Comparison of ENCODE assay signal across 8 mouse cellular contexts in the genomic region with DNA sequence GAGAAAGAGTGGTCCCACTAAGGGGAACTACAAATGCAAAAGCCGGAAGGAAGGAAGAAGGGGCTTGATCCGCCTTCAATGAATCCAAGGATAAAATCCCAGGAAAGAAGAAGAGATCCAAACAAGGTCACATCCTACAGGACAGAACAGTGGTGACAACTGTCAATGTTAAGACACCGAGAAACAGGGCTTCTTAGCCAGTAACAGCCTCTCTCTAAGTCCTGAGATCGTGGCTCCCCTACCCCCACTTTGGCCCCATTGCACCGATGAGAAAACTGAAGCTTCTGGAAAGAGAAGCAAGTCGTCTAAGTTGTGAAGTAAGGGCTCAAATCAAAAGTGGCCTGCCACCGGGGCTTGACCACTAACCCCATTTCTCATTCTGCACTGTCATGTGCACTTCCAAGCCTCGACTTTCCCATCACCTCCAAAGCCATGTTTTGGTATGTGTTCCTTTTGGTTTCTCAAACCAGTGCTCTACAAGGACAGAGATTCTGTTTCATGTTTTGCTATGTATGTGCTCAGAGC. TPM values are rescaled to one million over a fixed set of nuclear protein-coding genes. Genes with fewer than 3 reads are reported as not detected.
DNase-seq lines count a peak whose midpoint lies in the region; ATAC-seq and TF ChIP-seq lines count a peak whose summit lies in the region.

No protein-coding gene starts in this region.

- peak overlapping the region; percentile 93; the same call in 1 of the 2 replicates for H3K4me3 ChIP-seq in gastrocnemius, adult 2 months
- no peak overlapping the region for H3K4me3 ChIP-seq in spleen, adult 2 months (ENCODE audit: extremely low read depth, insufficient read depth, insufficient read length)
- no peak overlapping the region for H3K4me3 ChIP-seq in limb, embryonic 12.5 days (replicated peaks)
- H3K4me3 ChIP-seq in neural tube, embryonic 14.5 days (ENCODE audit: low read depth, low read length) = peak overlapping the region; percentile 77; the same call in 1 of the 2 replicates

- no peak for DNase-seq in gastrocnemius, adult 2 months
- DNase-seq in gastrocnemius, adult 18-20 months (ENCODE audit: low spot score) = no peak
- DNase-seq in spleen, adult 2 months (ENCODE audit: low read depth in 1 of 2, low spot score in 2 of 2) = no peak
- no peak for DNase-seq in spleen, postnatal 10 days (ENCODE audit: low spot score in 2 of 2)
- no peak for DNase-seq in cerebellum, adult 8-10 months
- DNase-seq in c-Kit-positive CD71-positive TER-119-positive erythroid progenitor cells, embryonic 14.5 days (ENCODE audit: low spot score) = no peak

- no peak for TF ChIP-seq POLR2A in spleen, adult 2 months (IDR thresholded peaks at IDR 0.05; ENCODE audit: low read depth, low read length)

- WGBS in spleen, adult 2 months = 38% methylated on average over 8 of the region's 8 CpGs
- WGBS in limb, embryonic 12.5 days = 60% methylated on average over 8 of the region's 8 CpGs
- WGBS in neural tube, embryonic 14.5 days = 66% methylated on average over 8 of the region's 8 CpGs

- intact Hi-C loops in gastrocnemius, adult 2 months (cut with DNase I) = no loop called here

- H3K4me1 ChIP-seq in spleen, adult 2 months (ENCODE audit: control insufficient read depth, insufficient read depth, insufficient read length) = peaks cover 24% of the 10 kb centered on the region; the same call in 1 of the 2 replicates
- peaks cover 32% of the 10 kb centered on the region for H3K4me1 ChIP-seq in limb, embryonic 12.5 days (replicated peaks)
- H3K4me1 ChIP-seq in neural tube, embryonic 14.5 days (ENCODE audit: control insufficient read depth, insufficient read depth, low read length) = peaks cover 7% of the 10 kb centered on the region; the same call in 1 of the 2 replicates

- ATAC-seq in limb, embryonic 12.5 days (ENCODE audit: insufficient number of reproducible peaks, insufficient read depth, low FRiP score, low TSS enrichment, low read depth) = no peak
- no peak for ATAC-seq in neural tube, embryonic 14.5 days (ENCODE audit: low read depth)

- H3K4me2 ChIP-seq in limb, embryonic 12.5 days = peak overlapping the region; percentile 86
- peak overlapping the region; percentile 81; the same call in 1 of the 2 replicates for H3K4me2 ChIP-seq in neural tube, embryonic 14.5 days (ENCODE audit: low read depth, low read length)

- H3K9ac ChIP-seq in limb, embryonic 12.5 days (replicated peaks) = 0 out of 2 replicates have a peak overlapping the region, but pooled peaks have one; percentile 18
- no peak overlapping the region; the same call in 1 of the 2 replicates for H3K9ac ChIP-seq in neural tube, embryonic 14.5 days (replicated peaks; ENCODE audit: low read depth, low read length)

- H3K36me3 ChIP-seq in spleen, adult 2 months (ENCODE audit: control insufficient read depth, insufficient read depth, low read length) = no peaks in the 10 kb centered on the region
- no peaks in the 10 kb centered on the region for H3K36me3 ChIP-seq in limb, embryonic 12.5 days
- no peaks in the 10 kb centered on the region for H3K36me3 ChIP-seq in neural tube, embryonic 14.5 days (ENCODE audit: control insufficient read depth, insufficient read depth, low read length)

- no peak for TF ChIP-seq CTCF in gastrocnemius, adult 2 months (IDR thresholded peaks at IDR 0.05)
- TF ChIP-seq CTCF in spleen, adult 2 months (IDR thresholded peaks at IDR 0.05; ENCODE audit: extremely low read depth, insufficient read depth, insufficient read length, insufficient replicate concordance) = no peak

- H3K27me3 ChIP-seq in spleen, adult 2 months (ENCODE audit: control insufficient read depth, insufficient read depth, low read length) = no peaks in the 10 kb centered on the region
- peaks cover 12% of the 10 kb centered on the region for H3K27me3 ChIP-seq in limb, embryonic 12.5 days
- H3K27me3 ChIP-seq in neural tube, embryonic 14.5 days (ENCODE audit: control insufficient read depth, insufficient read depth, low read length) = no peaks in the 10 kb centered on the region

- H3K27ac ChIP-seq in gastrocnemius, adult 2 months = no peak overlapping the region
- peak overlapping the region; percentile 91 for H3K27ac ChIP-seq in spleen, adult 2 months (ENCODE audit: insufficient read depth, low read length)
- H3K27ac ChIP-seq in limb, embryonic 12.5 days = no peak overlapping the region
- H3K27ac ChIP-seq in neural tube, embryonic 14.5 days (ENCODE audit: low read depth, low read length) = no peak overlapping the region

- no peaks in the 10 kb centered on the region for H3K9me3 ChIP-seq in limb, embryonic 12.5 days
- no peaks in the 10 kb centered on the region for H3K9me3 ChIP-seq in neural tube, embryonic 14.5 days (ENCODE audit: control insufficient read depth, low read length)

RNA-seq across cellular contexts. Expression of a gene that starts 1.2 kb away (rescaled TPM):
- 10 to 100 TPM in 1 of 2 experiments, 1 to 10 TPM in 1; 7.8 to 10.6 TPM for total RNA-seq in gastrocnemius, adult 2 months (2021)
- 1 to 10 TPM; 6.9 to 7.9 TPM for total RNA-seq in gastrocnemius, adult 18-20 months (2021)
- 20.5 and 22.6 TPM in 2 replicates for polyA plus RNA-seq in spleen, adult 2 months (2012; rRNA removed)
- 11.4 and 14.1 TPM in 2 replicates for polyA plus RNA-seq in limb, embryonic 12.5 days (2016; fragmentation: Nextera tagmentation; extraction: Ambion mirVana)
- polyA plus RNA-seq in neural tube, embryonic 14.5 days (2014; fragmentation: Nextera tagmentation; extraction: Ambion mirVana) = 22.6 and 31.5 TPM in 2 replicates

Comparison
In these comparisons a context has a peak if more than half of its experiments do, and no peak if none do; other contexts are left out.
1. H3K4me3 ChIP-seq: peak in gastrocnemius, adult 2 months (single experiment) and neural tube, embryonic 14.5 days (single experiment); none in spleen, adult 2 months (single experiment) and limb, embryonic 12.5 days (single experiment).